Mouse (Mus musculus) intestine, postnatal 0 days (tissue): Measurements from ENCODE around the gene E130218I03Rik. TPM values are rescaled to one million over a fixed set of nuclear protein-coding genes. Genes with fewer than 3 reads are reported as not detected.

Experiments
- ATAC-seq: fragments of 200-750 bp; cut with Nextera tagmentation; 2 replicates; pipeline ENCODE4 v1.8.0; 2017; ENCODE audit warnings: mild to moderate bottlenecking, moderate TSS enrichment, moderate library complexity
- H3K27ac ChIP-seq: fragments of 300-500 bp; sonication (generic); 2 replicates; pipeline ENCODE4 v1.5.1; 2014; ENCODE audit warnings: mild to moderate bottlenecking, low read depth, low read length, moderate library complexity
- H3K27me3 ChIP-seq: fragments of 300-500 bp; sonication (generic); replicated peaks from 2 replicates; pipeline ENCODE4 v1.6.1; 2014; ENCODE audit warnings: low read length, mixed read lengths; ENCODE audit not compliant: control insufficient read depth, insufficient read depth
- H3K36me3 ChIP-seq: fragments of 300-500 bp; sonication (generic); 2 replicates; pipeline ENCODE4 v1.6.1; 2014; ENCODE audit warnings: mild to moderate bottlenecking, moderate library complexity; ENCODE audit not compliant: control insufficient read depth, insufficient read depth
- H3K4me1 ChIP-seq: fragments of 300-500 bp; sonication (generic); replicated peaks from 2 replicates; pipeline ENCODE4 v1.6.1; 2014; ENCODE audit warnings: antibody characterized with exemption, low read length, mixed read lengths; ENCODE audit not compliant: control insufficient read depth, insufficient read depth
- H3K4me2 ChIP-seq: fragments of 300-500 bp; sonication (generic); replicated peaks from 2 replicates; pipeline ENCODE4 v1.6.1; 2014; ENCODE audit warnings: low read depth, mild to moderate bottlenecking, moderate library complexity
- H3K4me3 ChIP-seq: fragments of 300-500 bp; sonication (generic); 2 replicates; pipeline ENCODE4 v1.5.1; 2014; ENCODE audit warnings: low read depth, low read length
- H3K9ac ChIP-seq: fragments of 300-500 bp; sonication (generic); 2 replicates; pipeline ENCODE4 v1.6.1; 2014; ENCODE audit warnings: mild to moderate bottlenecking, low read depth, low read length
- H3K9me3 ChIP-seq: fragments of 300-500 bp; sonication (generic); 2 replicates; pipeline ENCODE4 v1.6.1; 2016; ENCODE audit warnings: mixed run types; ENCODE audit not compliant: control insufficient read depth
- CTCF ChIP-seq: sonication (generic); IDR thresholded peaks from 2 replicates; pipeline ENCODE4 v1.5.1; 2016; ENCODE audit warnings: low read depth, mild to moderate bottlenecking, control low read depth, antibody characterized with exemption, moderate library complexity
- WGBS: fragments of 180-500 bp; shearing (Covaris S2); extraction: QIAGEN DNeasy Blood & Tissue Kit; methylation state at CpG from one replicate; pipeline ENCODE4 v1.1.7; 2014; 5-methylcytosine and 5-hydroxymethylcytosine counted together
- polyA plus RNA-seq: library from polyadenylated mRNA; unstranded; fragments of >200 nt; fragmentation: Nextera tagmentation; extraction: Ambion mirVana; gene quantifications from 2 replicates; pipeline ENCODE4 v1.2.1, GENCODE M21; 2015

Gene E130218I03Rik
- polyA plus RNA-seq, 1 experiment from 2014 or later: 0.46 TPM

DNA sequence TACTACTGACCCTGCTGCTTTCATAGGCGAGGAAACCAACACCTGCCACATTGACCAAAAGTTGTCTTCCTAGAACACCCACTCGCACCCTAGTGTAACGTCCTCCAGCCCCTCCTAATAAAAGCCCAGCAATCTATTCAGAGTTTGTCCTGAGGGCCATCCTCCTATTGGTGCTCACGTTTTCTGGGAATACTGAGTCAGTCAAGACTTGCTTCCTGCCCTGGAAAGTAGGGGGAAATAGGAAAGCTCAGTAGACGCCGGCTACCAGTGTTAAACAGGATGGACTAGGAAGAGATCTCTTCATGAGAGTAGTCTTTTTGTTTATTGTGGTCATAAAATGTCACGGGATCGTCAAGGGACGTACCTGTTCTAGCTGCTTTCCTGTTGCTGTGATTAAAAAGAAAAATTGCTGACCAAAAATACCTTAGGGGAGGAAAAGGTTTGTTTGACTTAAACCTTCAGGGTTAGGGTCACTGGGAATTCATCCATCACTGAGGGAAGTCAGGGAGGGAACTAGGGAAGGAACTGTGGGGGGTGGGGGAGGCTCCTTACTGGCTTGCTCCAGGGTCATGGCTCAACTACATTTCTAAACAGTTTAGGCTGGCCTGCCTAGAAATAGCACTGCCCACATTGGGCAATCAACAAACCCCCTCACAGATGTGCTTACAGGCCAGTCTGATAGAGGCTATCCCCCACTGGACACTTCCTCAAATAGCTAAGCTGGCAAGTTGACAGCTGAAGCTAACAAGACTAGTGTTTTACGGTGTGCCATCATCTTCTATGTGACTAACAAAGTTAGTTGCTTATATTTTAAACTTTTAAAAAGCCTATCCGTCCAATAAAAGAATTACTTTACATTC is 45.2 kb downstream of the E130218I03Rik start:
- Histone ChIP-seq H3K4me3 (peak overlapping the region; percentile 97), H3K9me3 (no peaks in the 10 kb centered on the region), H3K27me3 (0 out of 2 replicates have a peak, but pooled peaks cover 8% of the 10 kb centered on the region), H3K4me2 (peak overlapping the region; percentile 71), H3K27ac (peak overlapping the region; percentile 99; the same call in 1 of the 2 replicates), H3K4me1 (no peaks in the 10 kb centered on the region), H3K9ac (peak overlapping the region; percentile 96; the same call in 1 of the 2 replicates), H3K36me3 (peaks cover 6% of the 10 kb centered on the region; the same call in 1 of the 2 replicates)
- ATAC-seq: no peak
- 16% methylated on average over 11 of the region's 11 CpGs for WGBS
- no peak for TF ChIP-seq CTCF

DNA sequence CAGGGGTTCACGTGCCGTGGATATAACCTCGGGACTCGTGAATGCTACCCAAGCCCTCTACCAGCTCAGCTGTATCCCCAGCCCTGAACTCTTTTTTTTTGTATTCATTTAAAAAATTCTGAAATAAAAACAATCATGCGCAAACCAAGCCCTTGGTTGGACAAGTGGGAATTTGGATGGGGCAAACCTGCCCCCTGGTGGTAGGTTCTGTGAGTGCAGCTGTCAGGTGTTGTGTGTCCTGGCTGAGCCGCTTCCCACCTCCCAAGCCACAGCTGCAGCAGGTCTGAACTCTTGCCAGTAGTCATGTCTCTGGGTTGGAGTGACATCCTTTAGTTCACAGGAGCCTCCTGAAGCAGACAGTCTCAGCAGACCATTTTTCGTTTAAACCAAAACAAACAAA is 48.6 kb downstream of the E130218I03Rik start:
- Histone ChIP-seq H3K27me3 (0 out of 2 replicates have a peak, but pooled peaks cover 8% of the 10 kb centered on the region), H3K4me3 (no peak overlapping the region), H3K9ac (no peak overlapping the region; the same call in 1 of the 2 replicates), H3K27ac (no peak overlapping the region), H3K4me1 (no peaks in the 10 kb centered on the region), H3K4me2 (no peak overlapping the region), H3K9me3 (no peaks in the 10 kb centered on the region), H3K36me3 (no peaks in the 10 kb centered on the region)
- ATAC-seq: no peak
- peak; percentile 92 for TF ChIP-seq CTCF
- 23% methylated on average over 7 of the region's 7 CpGs for WGBS

DNA sequence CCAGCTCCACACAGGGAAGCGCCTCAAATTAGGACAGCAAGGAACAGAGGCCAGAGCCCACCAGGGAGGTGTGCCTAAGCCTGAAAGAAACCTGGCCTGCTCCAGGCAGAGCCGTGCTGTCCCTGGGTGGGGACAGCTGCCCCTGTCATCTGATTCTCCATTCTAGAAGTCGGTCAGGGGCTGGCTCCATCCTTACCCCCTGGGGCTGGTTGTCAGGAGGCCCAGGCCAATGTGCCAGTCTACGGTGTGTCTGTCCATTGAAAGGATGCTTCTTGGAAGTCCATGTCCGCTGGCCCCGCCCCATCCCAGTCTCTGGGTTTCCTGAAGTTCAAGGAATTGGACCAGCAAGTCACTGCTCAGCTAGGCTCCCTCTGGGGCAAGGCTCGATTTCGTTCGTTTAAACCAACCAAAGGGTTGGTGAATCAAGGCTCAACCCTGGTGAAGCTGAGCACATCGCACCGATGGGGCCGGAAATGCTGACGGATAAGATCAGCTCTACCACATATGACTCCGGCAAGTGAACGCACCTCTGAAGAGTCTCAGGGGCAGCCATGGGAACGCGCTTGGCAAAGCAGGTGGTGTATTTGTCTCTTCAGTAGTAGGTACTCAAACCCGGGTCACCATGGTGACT is 49.7 kb downstream of the E130218I03Rik start:
- H3K4me2 ChIP-seq: no peak overlapping the region
- no peak for ATAC-seq
- TF ChIP-seq CTCF: no peak
- H3K4me1 ChIP-seq: no peaks in the 10 kb centered on the region
- H3K9me3 ChIP-seq: no peaks in the 10 kb centered on the region
- no peak overlapping the region for H3K9ac ChIP-seq
- no peak overlapping the region for H3K27ac ChIP-seq
- WGBS: 72% methylated on average over 18 of the region's 18 CpGs
- H3K36me3 ChIP-seq: no peaks in the 10 kb centered on the region
- no peak overlapping the region for H3K4me3 ChIP-seq
- H3K27me3 ChIP-seq: 0 out of 2 replicates have a peak, but pooled peaks cover 8% of the 10 kb centered on the region

DNA sequence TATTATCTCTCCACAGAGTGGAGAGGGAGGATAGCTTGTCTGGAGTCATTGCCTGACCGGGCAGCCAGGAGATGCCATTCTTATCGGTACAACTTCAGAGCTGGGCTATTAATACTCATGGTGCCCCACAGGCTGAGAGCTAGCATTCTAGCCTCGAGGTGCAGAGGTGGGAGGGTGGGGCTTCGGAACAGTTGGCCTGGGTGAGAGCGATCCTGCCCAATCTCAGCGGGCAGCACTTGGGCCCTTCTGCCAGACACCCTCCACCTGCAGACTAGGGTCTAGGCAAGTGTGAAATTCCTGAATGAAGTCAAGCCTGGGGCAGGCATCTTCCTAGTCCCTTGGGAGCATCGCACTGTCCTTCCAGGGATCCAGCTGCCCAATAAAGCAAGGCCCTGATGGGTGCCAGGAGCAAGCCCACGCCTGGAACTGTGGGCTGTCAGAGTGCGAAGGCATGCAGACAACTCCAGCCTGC is 50.3 kb downstream of the E130218I03Rik start:
- Histone ChIP-seq H3K4me3 (no peak overlapping the region), H3K9ac (no peak overlapping the region), H3K27ac (no peak overlapping the region), H3K4me2 (no peak overlapping the region), H3K36me3 (no peaks in the 10 kb centered on the region), H3K4me1 (no peaks in the 10 kb centered on the region), H3K27me3 (0 out of 2 replicates have a peak, but pooled peaks cover 8% of the 10 kb centered on the region), H3K9me3 (no peaks in the 10 kb centered on the region)
- WGBS: 49% methylated on average over 9 of the region's 9 CpGs
- ATAC-seq: no peak
- no peak for TF ChIP-seq CTCF

Other genes with a start within 250 kb of the E130218I03Rik start
- gene Dhdds, start 242.7 kb upstream of the E130218I03Rik start, polyA plus RNA-seq: 26.1 TPM in 2 replicates
- not detected in 2 replicates for gene Lin28a, start 224.8 kb upstream of the E130218I03Rik start, polyA plus RNA-seq
- gene Zfp683, start 189.8 kb upstream of the E130218I03Rik start, polyA plus RNA-seq: not detected in 2 replicates
- 17.9 and 22.5 TPM in 2 replicates for gene Crybg2, start 182.8 kb upstream of the E130218I03Rik start, polyA plus RNA-seq
- 28.7 and 31.2 TPM in 2 replicates for gene Cd52, start 148.6 kb upstream of the E130218I03Rik start, polyA plus RNA-seq
- 0.88 and 1.5 TPM in 2 replicates for gene Ubxn11, start 141.1 kb upstream of the E130218I03Rik start, polyA plus RNA-seq
- 503 and 522 TPM in 2 replicates for gene Sh3bgrl3, start 114.9 kb upstream of the E130218I03Rik start, polyA plus RNA-seq
- gene Cep85, start 56.5 kb upstream of the E130218I03Rik start, polyA plus RNA-seq: 85.9 and 91.1 TPM in 2 replicates
- gene Gm7534, start 40.7 kb upstream of the E130218I03Rik start, polyA plus RNA-seq: not detected in 2 replicates
- gene Catsper4, start 16.3 kb upstream of the E130218I03Rik start, polyA plus RNA-seq: 0.60 and 0.81 TPM in 2 replicates
- 13.8 and 15.5 TPM in 2 replicates for gene Cnksr1, start 5.3 kb upstream of the E130218I03Rik start, polyA plus RNA-seq
- gene Zfp593, start 1.9 kb downstream of the E130218I03Rik start, polyA plus RNA-seq: 9.4 and 10.5 TPM in 2 replicates
- gene Gm30191, start 3.3 kb downstream of the E130218I03Rik start, polyA plus RNA-seq: not detected in 2 replicates
- 6.8 and 7.6 TPM in 2 replicates for gene Grrp1, start 10.4 kb downstream of the E130218I03Rik start, polyA plus RNA-seq
- 9.2 and 9.6 TPM in 2 replicates for gene Pdik1l, start 44.2 kb downstream of the E130218I03Rik start, polyA plus RNA-seq
- 1.4 and 1.7 TPM in 2 replicates for gene Trim63, start 71.5 kb downstream of the E130218I03Rik start, polyA plus RNA-seq
- 15.4 and 39.1 TPM in 2 replicates for gene Slc30a2, start 99.5 kb downstream of the E130218I03Rik start, polyA plus RNA-seq
- gene Extl1, start 140.2 kb downstream of the E130218I03Rik start, polyA plus RNA-seq: 1.0 and 1.2 TPM in 2 replicates
- 39.8 and 49.2 TPM in 2 replicates for gene Pafah2, start 152.7 kb downstream of the E130218I03Rik start, polyA plus RNA-seq
- 398 and 412 TPM in 2 replicates for gene Stmn1, start 224.7 kb downstream of the E130218I03Rik start, polyA plus RNA-seq